Mouse (Mus musculus): ENCODE measurements around the gene Pitpnm1. TPM values are rescaled to one million over a fixed set of nuclear protein-coding genes. Genes with fewer than 3 reads are reported as not detected.

Pitpnm1 gene
- total RNA-seq, 1 experiment from 2014 or later: 95.1 TPM

DNA sequence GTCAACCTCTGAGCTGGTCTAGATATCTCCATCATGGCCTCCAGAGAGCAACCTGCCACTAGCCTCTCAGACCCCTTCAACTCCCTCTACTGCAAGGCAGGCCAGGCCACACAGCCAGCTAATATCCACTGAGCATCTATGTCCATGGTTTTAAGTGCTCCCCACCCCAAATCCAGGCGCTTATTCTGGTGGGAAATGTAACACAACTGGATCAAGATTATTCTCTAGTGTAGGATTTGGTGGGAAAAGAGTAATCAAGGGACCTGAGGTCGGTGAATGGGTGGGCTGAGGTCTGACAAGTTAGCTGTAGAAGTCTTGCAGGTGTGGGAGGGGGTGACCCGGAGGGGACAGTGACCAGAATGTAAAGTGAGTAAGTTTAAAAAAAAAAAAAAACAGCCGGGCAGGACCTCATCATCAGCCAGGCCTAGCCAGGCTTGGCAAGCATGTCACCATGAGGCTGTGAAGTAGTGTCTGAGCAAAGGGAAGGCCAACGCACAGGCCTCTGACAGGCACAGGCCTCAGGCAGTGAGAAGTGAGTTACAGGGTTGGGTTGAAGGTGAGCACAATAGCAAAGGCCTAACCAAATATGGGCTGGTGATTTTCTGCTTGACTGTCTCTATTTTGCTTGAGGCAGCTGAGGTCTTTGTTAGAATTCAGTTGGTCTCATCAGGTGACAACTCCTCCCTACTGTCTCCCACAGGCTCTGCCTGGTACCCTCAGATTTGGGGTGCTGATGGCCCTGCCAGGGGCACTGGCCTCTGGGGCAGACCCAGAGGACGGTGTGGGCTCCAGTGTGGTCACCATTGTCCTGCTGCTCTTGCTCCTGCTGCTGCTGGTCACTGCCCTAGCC lies 55.6 kb downstream of the Pitpnm1 start:
- DNase-seq: no peak

GRCm38 (mm10) chr19:4156073-4156579 lies 56.3 kb downstream of the Pitpnm1 start:
- no peak for DNase-seq

DNA sequence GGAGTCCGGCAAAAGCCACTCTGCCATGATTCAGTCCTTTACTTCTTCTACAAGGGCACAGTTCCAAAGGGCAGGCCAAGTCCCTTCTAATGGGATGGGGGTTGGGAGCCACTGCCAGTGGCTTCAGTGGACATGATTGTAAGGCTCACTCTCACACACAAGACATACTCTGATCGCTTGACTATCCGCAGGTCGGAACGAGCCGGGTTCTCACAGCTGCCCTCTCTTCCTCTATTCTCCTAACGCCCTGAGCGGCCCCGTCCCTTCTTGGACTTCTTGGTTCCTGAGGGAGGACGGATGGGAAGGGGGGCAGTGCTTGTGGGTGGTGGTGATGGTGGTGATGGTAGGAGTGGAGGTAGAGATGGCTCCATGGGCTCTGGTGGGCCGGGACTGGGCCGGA lies 57.0 kb downstream of the Pitpnm1 start:
- no peak for DNase-seq

- DNase-seq: no peak
Observed at GRCm38 (mm10) chr19:4159049-4159448, 59.3 kb downstream of the Pitpnm1 start.

DNA sequence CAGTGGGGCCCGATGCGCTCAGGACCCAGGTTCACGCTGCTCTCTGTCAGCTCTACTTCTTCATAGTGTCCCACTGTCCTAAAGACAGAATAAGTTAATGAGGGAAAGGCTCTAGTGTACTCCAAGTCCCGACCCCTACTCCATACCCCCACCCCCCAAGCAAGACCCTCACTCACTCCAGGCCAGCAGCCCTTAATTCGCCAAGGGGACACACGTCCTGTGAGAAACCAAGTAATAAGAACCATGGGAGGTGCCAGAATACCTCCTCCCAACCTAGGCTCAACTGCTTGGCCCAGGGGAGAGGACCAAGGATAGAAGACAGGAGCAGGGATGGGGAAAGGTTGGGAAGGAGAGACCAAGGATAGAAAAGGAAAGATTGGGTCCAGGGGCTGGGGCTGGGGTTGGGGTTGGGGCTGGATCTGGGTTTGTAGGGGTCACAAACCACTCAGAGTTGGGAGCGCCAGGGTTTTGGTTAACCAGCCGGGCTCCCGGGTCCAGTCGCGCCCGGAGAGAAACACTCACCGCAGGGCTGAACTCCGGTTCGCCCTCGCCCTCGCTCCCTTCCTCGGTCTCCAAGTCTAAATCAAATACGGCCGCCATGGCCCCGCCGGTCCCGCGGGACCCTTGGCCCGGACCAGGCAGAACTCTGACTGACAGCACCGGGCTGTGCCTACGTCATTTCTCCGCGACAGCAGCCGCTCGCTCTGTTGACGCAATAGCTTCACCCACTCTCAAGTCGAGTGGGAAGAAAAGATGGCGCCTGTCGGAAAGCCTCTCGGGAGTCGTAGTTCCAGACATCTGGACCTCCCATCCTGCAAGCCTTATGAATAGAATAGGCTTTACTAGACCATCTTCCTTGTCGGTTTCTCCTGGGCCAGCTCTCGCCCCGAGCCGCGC lies 63.1 kb downstream of the Pitpnm1 start, which contains the start of gene Rps6kb2:
Rps6kb2 (minus strand) TSS at position 709 of the 897 bp plus-strand sequence.
- DNase-seq: peak; percentile 97

- no peak for DNase-seq
Observed at GRCm38 (mm10) chr19:4163543-4163887, 63.7 kb downstream of the Pitpnm1 start.

Other genes with a start within 250 kb of the Pitpnm1 start
- 52.0 and 82.2 TPM in 2 replicates for gene Chka, start 248.2 kb upstream of the Pitpnm1 start, total RNA-seq (2021)
- 44.3 and 48.8 TPM in 2 replicates for gene Tcirg1, start 192.9 kb upstream of the Pitpnm1 start, total RNA-seq (2021)
- 440 and 447 TPM in 2 replicates for gene Ndufs8, start 187.2 kb upstream of the Pitpnm1 start, total RNA-seq (2021)
- gene Aldh3b1, start 170.2 kb upstream of the Pitpnm1 start, total RNA-seq (2021): 57.8 and 73.4 TPM in 2 replicates
- 35.4 and 48.9 TPM in 2 replicates for gene Unc93b1, start 164.8 kb upstream of the Pitpnm1 start, total RNA-seq (2021)
- gene Aldh3b3, start 141.4 kb upstream of the Pitpnm1 start, total RNA-seq (2021): 0.41 and 0.44 TPM in 2 replicates
- 7.6 and 11.6 TPM in 2 replicates for gene Aldh3b2, start 127.7 kb upstream of the Pitpnm1 start, total RNA-seq (2021)
- gene Acy3, start 113.4 kb upstream of the Pitpnm1 start, total RNA-seq (2021): 25.7 and 31.1 TPM in 2 replicates
- gene Tbx10, start 107.2 kb upstream of the Pitpnm1 start, total RNA-seq (2021): not detected in 2 replicates
- gene Nudt8, start 99.4 kb upstream of the Pitpnm1 start, total RNA-seq (2021): 41.1 and 49.2 TPM in 2 replicates
- gene Gm49405, start 99.4 kb upstream of the Pitpnm1 start, total RNA-seq (2021): 0.89 and 1.7 TPM in 2 replicates
- gene Doc2g, start 96.7 kb upstream of the Pitpnm1 start, total RNA-seq (2021): 1.6 and 2.8 TPM in 2 replicates
- gene Ndufv1, start 87.2 kb upstream of the Pitpnm1 start, total RNA-seq (2021): 604 and 685 TPM in 2 replicates
- 289 and 329 TPM in 2 replicates for gene Gstp1, start 62.0 kb upstream of the Pitpnm1 start, total RNA-seq (2021)
- 62.4 and 76.7 TPM in 2 replicates for gene Gstp2, start 54.0 kb upstream of the Pitpnm1 start, total RNA-seq (2021)
- 4.5 and 58.0 TPM in 2 replicates for gene Gstp3, start 40.4 kb upstream of the Pitpnm1 start, total RNA-seq (2021)
- gene Cabp2, start 18.4 kb upstream of the Pitpnm1 start, total RNA-seq (2021): not detected in 2 replicates
- gene Cdk2ap2, start 2.8 kb upstream of the Pitpnm1 start, total RNA-seq (2021): 78.4 and 97.1 TPM in 2 replicates
- 81.3 and 94.1 TPM in 2 replicates for gene Aip, start 25.9 kb downstream of the Pitpnm1 start, total RNA-seq (2021)
- gene Gpr152, start 39.8 kb downstream of the Pitpnm1 start, total RNA-seq (2021): 0.08 TPM in 1 of 2 replicates, not detected in the other
- 1.7 and 2.4 TPM in 2 replicates for gene Cabp4, start 44.0 kb downstream of the Pitpnm1 start, total RNA-seq (2021)
- 183 and 193 TPM in 2 replicates for gene Coro1b, start 48.6 kb downstream of the Pitpnm1 start, total RNA-seq (2021)
- gene Ptprcap, start 53.6 kb downstream of the Pitpnm1 start, total RNA-seq (2021): 4.4 and 27.5 TPM in 2 replicates
- gene Rps6kb2, start 63.4 kb downstream of the Pitpnm1 start, total RNA-seq (2021): 29.1 and 34.4 TPM in 2 replicates
- gene Carns1, start 75.5 kb downstream of the Pitpnm1 start, total RNA-seq (2021): 2.6 and 4.1 TPM in 2 replicates
- gene Tbc1d10c, start 91.3 kb downstream of the Pitpnm1 start, total RNA-seq (2021): 1.9 and 15.1 TPM in 2 replicates
- 369 and 402 TPM in 2 replicates for gene Ppp1ca, start 92.1 kb downstream of the Pitpnm1 start, total RNA-seq (2021)
- gene Rad9a, start 101.7 kb downstream of the Pitpnm1 start, total RNA-seq (2021): 8.2 and 10.7 TPM in 2 replicates
- gene Clcf1, start 114.2 kb downstream of the Pitpnm1 start, total RNA-seq (2021): 10.8 and 16.3 TPM in 2 replicates
- gene AC109138.7, start 114.4 kb downstream of the Pitpnm1 start, total RNA-seq (2021): not detected in 2 replicates
- gene Pold4, start 131.9 kb downstream of the Pitpnm1 start, total RNA-seq (2021): 43.3 and 57.9 TPM in 2 replicates
- 17.3 and 20.8 TPM in 2 replicates for gene Ssh3, start 169.2 kb downstream of the Pitpnm1 start, total RNA-seq (2021)
- gene Ankrd13d, start 183.1 kb downstream of the Pitpnm1 start, total RNA-seq (2021): 2.7 and 4.8 TPM in 2 replicates
- gene Grk2, start 206.2 kb downstream of the Pitpnm1 start, total RNA-seq (2021): 45.2 and 74.4 TPM in 2 replicates